Mouse (Mus musculus) liver, adult 2 months (tissue): Measurements from ENCODE around the gene Ttc7. TPM values are rescaled to one million over a fixed set of nuclear protein-coding genes. Genes with fewer than 3 reads are reported as not detected.

ENCODE experiments used
- DNase-seq: peaks from one replicate; pipeline ENCODE4 v3.0.0-alpha.2; 2011; ENCODE audit warnings: low read depth, low spot score; ENCODE audit errors: extremely low read depth
- H3K27ac ChIP-seq: fragments of 200-500 bp; replicated peaks from 2 replicates; pipeline ENCODE4 v1.5.1; 2012; ENCODE audit warnings: low read depth, mild to moderate bottlenecking, control low read depth, inconsistent platforms, low read length; ENCODE audit not compliant: insufficient read depth
- H3K27me3 ChIP-seq: fragments of 200-500 bp; 2 replicates; pipeline ENCODE4 v1.6.1; 2012; ENCODE audit warnings: mild to moderate bottlenecking, moderate library complexity, low read length, inconsistent platforms; ENCODE audit not compliant: control insufficient read depth, insufficient read depth
- H3K36me3 ChIP-seq: fragments of 200-500 bp; 2 replicates; pipeline ENCODE4 v1.6.1; 2012; ENCODE audit warnings: low read length, inconsistent platforms; ENCODE audit not compliant: control insufficient read depth, insufficient read depth
- H3K4me1 ChIP-seq: fragments of 200-500 bp; 2 replicates; pipeline ENCODE4 v1.6.1; 2011; ENCODE audit warnings: low read length; ENCODE audit not compliant: control insufficient read depth, insufficient read depth
- H3K4me3 ChIP-seq: fragments of 200-500 bp; 2 replicates; pipeline ENCODE4 v1.5.1; 2011; ENCODE audit warnings: low read depth, mild to moderate bottlenecking, control low read depth, low read length, moderate library complexity; ENCODE audit not compliant: insufficient read depth
- H3K79me2 ChIP-seq: fragments of 200-500 bp; 2 replicates; pipeline ENCODE4 v1.6.1; 2012; ENCODE audit warnings: inconsistent platforms, mild to moderate bottlenecking, low read length, moderate library complexity; ENCODE audit not compliant: control insufficient read depth, insufficient read depth
- H3K9ac ChIP-seq: fragments of 200-500 bp; 2 replicates; pipeline ENCODE4 v1.6.1; 2012; ENCODE audit warnings: low read depth, mild to moderate bottlenecking, control low read depth, inconsistent platforms, low read length
- CTCF ChIP-seq: fragments of 200-500 bp; IDR thresholded peaks from 2 replicates; pipeline ENCODE4 v1.5.1; 2011; ENCODE audit warnings: low read depth, low read length, control low read depth
- POLR2A ChIP-seq: fragments of 200-500 bp; IDR thresholded peaks from 2 replicates; pipeline ENCODE4 v1.6.1; 2011; ENCODE audit warnings: low read length, control low read depth; ENCODE audit not compliant: insufficient read depth; ENCODE audit errors: extremely low read depth
- WGBS: fragments of 180-500 bp; shearing (Covaris S2); methylation state at CpG from one replicate; pipeline ENCODE4 v1.1.7; 2018; 5-methylcytosine and 5-hydroxymethylcytosine counted together
- polyA plus RNA-seq: library from polyadenylated mRNA; depleted of rRNA; stranded (reverse); fragments of >200 nt; gene quantifications from 2 replicates; pipeline ENCODE4 v1.2.3, GENCODE M21; 2012
- total RNA-seq: library from RNA; depleted of rRNA; stranded (reverse); fragments of >200 nt; gene quantifications from 2 replicates; pipeline ENCODE4 v1.2.3, GENCODE M21; 2014

Gene Ttc7
- total and polyA plus RNA-seq, 2 experiments, result 19.0 to 36.5 TPM

GRCm38 (mm10) chr17:87332887-87333286, 50.2 kb downstream of the Ttc7 start:
- H3K27ac ChIP-seq, result no peak overlapping the region
- H3K27me3 ChIP-seq, result no peaks in the 10 kb centered on the region
- no peaks in the 10 kb centered on the region; the same call in 1 of the 2 replicates for H3K4me1 ChIP-seq
- no peak overlapping the region for H3K9ac ChIP-seq
- H3K36me3 ChIP-seq, result peaks cover 14% of the 10 kb centered on the region; the same call in 1 of the 2 replicates
- H3K4me3 ChIP-seq, result no peak overlapping the region
- no peak for DNase-seq
- no peaks in the 10 kb centered on the region for H3K79me2 ChIP-seq
- 88% methylated on average over 6 of the region's 6 CpGs for WGBS
- TF ChIP-seq POLR2A (no peak), CTCF (no peak)

GRCm38 (mm10) chr17:87334162-87334561, 51.5 kb downstream of the Ttc7 start:
- no peak for DNase-seq
- no peak for TF ChIP-seq CTCF
- TF ChIP-seq POLR2A, result no peak
- H3K4me1 ChIP-seq, result no peaks in the 10 kb centered on the region; the same call in 1 of the 2 replicates
- H3K79me2 ChIP-seq, result no peaks in the 10 kb centered on the region
- H3K27me3 ChIP-seq, result no peaks in the 10 kb centered on the region
- no peak overlapping the region for H3K4me3 ChIP-seq
- H3K27ac ChIP-seq, result no peak overlapping the region
- peaks cover 17% of the 10 kb centered on the region; the same call in 1 of the 2 replicates for H3K36me3 ChIP-seq
- 97% methylated on average over 12 of the region's 12 CpGs for WGBS
- no peak overlapping the region for H3K9ac ChIP-seq

DNA sequence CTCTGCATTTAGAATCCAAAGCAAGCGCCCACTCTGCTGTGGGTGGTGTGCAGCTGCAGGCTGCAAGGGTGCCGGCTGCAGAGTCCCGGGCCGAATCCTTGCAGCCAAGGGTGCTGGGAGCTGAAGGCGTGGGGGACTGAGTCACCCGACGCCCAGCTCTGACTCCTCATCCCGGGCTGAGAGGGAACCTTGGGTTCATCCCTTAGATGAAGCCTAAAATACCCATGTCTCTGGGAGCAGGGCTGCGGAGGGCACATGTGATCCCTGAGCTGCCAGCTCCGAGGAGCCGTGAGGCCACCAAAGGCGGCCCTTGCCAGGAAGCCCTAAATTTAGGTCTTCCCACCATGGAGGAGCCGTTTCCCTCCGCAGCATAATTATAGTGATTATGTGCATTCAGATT, 52.5 kb downstream of the Ttc7 start:
- Histone ChIP-seq H3K9ac (no peak overlapping the region), H3K79me2 (no peaks in the 10 kb centered on the region), H3K4me1 (no peaks in the 10 kb centered on the region; the same call in 1 of the 2 replicates), H3K4me3 (no peak overlapping the region), H3K36me3 (peaks cover 11% of the 10 kb centered on the region; the same call in 1 of the 2 replicates), H3K27me3 (no peaks in the 10 kb centered on the region), H3K27ac (no peak overlapping the region)
- TF ChIP-seq POLR2A, result no peak
- TF ChIP-seq CTCF, result no peak
- DNase-seq, result no peak
- WGBS, result 95% methylated on average over 14 of the region's 14 CpGs

DNA sequence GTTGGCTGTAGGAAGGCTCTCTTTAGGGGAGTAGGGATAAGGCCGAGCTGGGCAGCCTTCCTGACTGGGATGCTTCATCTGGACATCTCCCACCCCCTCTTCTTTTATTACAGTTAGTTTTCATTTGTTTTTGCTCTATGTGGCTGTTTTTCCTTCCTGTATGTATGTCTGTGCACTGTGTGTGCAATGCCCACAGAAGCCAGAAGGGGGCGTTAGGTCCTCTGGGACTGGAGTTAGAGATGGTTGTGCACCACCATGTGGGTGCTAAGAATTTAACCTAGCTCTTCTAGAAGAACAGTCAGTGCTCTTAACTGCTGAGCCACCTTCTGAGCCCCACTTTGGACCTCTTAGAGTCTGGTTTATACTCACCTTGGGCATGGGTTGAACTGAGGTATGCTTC, 53.0 kb downstream of the Ttc7 start:
- H3K9ac ChIP-seq, result no peak overlapping the region
- no peaks in the 10 kb centered on the region for H3K79me2 ChIP-seq
- 91% methylated on average over 2 of the region's 2 CpGs for WGBS
- no peaks in the 10 kb centered on the region for H3K27me3 ChIP-seq
- TF ChIP-seq POLR2A (no peak), CTCF (peak; percentile 38; the same call in 1 of the 2 replicates)
- no peak overlapping the region for H3K4me3 ChIP-seq
- no peak for DNase-seq
- H3K4me1 ChIP-seq, result no peaks in the 10 kb centered on the region; the same call in 1 of the 2 replicates
- H3K27ac ChIP-seq, result no peak overlapping the region
- peaks cover 11% of the 10 kb centered on the region; the same call in 1 of the 2 replicates for H3K36me3 ChIP-seq

GRCm38 (mm10) chr17:87336910-87337309, 54.2 kb downstream of the Ttc7 start:
- TF ChIP-seq POLR2A (no peak), CTCF (no peak)
- DNase-seq, result no peak

GRCm38 (mm10) chr17:87337683-87338082, 55.0 kb downstream of the Ttc7 start:
- no peaks in the 10 kb centered on the region for H3K27me3 ChIP-seq
- no peaks in the 10 kb centered on the region for H3K79me2 ChIP-seq
- WGBS, result 44% methylated on average over 7 of the region's 7 CpGs
- no peak for TF ChIP-seq POLR2A
- H3K36me3 ChIP-seq, result peaks cover 11% of the 10 kb centered on the region; the same call in 1 of the 2 replicates
- no peak overlapping the region for H3K27ac ChIP-seq
- H3K4me3 ChIP-seq, result no peak overlapping the region
- H3K4me1 ChIP-seq, result 0 out of 2 replicates have a peak, but pooled peaks cover 1% of the 10 kb centered on the region
- peak; percentile 87 for DNase-seq
- H3K9ac ChIP-seq, result no peak overlapping the region

More at GRCm38 (mm10) chr17:87336910-87337309, 54.2 kb downstream of the Ttc7 start:
- H3K79me2 ChIP-seq, result no peaks in the 10 kb centered on the region
- H3K4me3 ChIP-seq, result no peak overlapping the region
- no peaks in the 10 kb centered on the region for H3K4me1 ChIP-seq
- WGBS, result 97% methylated on average over 12 of the region's 12 CpGs
- no peak overlapping the region for H3K27ac ChIP-seq
- H3K27me3 ChIP-seq, result no peaks in the 10 kb centered on the region
- no peak overlapping the region for H3K9ac ChIP-seq
- peaks cover 11% of the 10 kb centered on the region; the same call in 1 of the 2 replicates for H3K36me3 ChIP-seq
